Mouse (Mus musculus) embryo, embryonic 11.5 days (tissue): Measurements from ENCODE around the gene Ndst4.

Experiments
- DNase-seq: peaks from one replicate; pipeline ENCODE4 v3.0.0-alpha.2; 2012; ENCODE audit warnings: low read depth, low spot score

Gene Ndst4

DNA sequence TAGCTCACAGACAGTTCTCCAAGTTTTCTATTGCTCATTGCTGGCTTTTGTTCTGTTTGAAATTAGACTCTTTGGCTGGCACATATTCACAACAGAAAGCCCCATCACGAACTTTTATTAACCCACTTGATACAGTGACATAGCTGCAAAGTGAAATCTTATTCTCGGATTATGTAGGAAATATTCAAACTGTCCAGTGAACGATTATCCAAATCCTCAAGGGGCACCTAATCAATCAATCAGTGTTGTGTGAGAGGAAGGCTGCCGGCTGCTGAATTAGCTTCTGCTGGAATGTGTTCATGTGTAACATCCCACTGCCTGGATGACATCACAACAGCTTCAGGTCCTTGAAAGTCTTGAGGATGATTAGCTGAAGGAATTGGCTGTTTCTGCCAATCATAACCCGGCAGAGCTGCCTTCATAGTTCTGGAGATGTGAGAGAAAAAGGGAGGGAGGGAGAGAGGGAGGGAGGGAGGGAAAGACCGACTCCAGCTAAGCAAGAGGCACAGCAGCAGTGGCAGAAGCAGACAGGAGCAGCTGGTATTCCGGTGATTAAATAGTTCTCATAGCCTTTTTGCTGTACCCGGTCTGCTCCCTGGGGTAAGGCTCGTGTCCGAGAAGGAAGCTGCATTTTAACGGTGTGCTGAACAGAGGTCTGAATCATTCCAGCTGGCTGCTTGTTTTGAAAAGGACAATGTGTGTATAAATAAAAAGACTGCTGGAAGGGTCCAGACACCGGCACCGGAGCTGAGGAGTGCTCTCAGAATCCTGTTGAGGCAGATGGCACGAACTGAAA is at the start of gene Ndst4:
Gene Ndst4, plus strand, starts transcription at position 476 of the 796 bp plus-strand sequence.
- DNase-seq = peak; percentile 49

GRCm38 (mm10) chr3:125397443-125397842 is 6.4 kb upstream of the Ndst4 start:
- no peak for DNase-seq

- DNase-seq = no peak
These were observed 2.6 kb downstream of the Ndst4 start for GRCm38 (mm10) chr3:125406456-125406855.

DNA sequence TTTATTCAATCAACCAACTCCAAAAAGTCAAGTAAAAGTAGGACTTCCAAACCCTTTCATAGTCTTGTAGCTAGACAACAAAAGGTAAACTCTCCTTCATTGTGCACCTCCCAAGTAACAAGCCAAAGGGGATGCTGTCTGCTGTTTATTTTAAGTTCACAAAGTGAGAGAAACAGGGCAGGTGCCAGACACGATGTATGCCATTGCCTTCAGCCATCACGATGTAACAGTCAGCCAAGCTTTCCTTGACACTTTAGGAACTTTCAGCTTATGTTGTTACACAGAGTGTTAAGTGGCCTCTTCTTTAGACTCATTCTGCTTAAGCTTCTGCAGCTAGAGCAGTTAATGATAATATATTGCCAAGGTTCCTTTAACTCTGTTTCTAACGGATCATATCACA is 3.1 kb downstream of the Ndst4 start:
- DNase-seq = no peak

DNA sequence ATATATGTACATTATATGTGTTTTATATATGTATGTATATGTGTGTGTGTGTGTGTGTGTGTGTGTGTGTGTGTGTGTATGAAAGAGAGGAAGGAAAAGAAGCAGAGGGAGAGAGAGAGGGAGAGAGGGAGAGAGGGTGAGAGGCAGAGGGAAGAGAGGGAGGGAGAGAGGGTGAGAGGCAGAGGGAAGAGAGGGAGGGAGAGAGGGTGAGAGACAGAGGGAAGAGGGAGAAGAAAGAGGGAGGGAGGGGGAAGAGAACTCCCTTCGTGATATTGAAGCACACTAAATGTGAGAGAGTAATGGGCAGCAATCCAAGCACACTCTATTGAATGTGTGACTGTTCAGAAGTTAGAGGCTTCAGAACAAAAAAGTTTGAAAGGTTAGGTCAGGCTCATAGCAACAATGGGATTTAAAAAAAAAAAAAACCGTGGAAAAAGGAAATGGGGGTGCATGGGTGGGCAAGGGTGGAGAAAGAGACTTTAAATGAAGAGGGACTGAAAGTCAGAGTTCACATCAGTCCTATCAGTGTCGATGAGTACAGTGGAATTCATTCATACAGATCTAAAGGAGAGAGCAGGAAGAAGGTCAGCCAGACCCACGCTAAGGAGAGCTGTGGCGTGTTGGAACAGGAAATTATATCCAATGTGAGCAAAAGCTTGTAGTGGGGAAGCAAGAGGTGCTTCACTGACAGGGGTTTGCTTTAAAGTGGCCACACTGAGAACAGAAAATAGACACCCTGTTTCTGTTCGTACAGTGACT is 63.2 kb downstream of the Ndst4 start:
- no peak for DNase-seq

DNA sequence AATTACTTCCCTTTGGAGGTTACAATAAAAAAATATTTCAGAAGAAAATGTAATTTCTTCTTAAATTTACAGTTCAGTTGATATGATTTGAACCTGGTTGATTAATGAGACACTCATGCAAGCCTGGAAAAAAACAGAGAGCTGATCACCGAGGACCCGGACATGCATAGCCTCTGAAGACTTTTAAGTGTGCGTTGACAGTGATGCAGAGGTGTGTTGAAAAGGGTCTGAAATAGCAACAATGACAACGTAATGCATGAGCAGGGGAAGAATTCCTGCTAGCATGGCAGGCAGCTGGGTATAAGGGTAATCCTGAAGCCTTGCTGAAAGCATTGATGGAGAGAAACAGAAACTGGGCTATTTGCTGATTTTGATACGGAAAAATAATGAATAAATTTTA is 106.2 kb downstream of the Ndst4 start:
- no peak for DNase-seq

DNA sequence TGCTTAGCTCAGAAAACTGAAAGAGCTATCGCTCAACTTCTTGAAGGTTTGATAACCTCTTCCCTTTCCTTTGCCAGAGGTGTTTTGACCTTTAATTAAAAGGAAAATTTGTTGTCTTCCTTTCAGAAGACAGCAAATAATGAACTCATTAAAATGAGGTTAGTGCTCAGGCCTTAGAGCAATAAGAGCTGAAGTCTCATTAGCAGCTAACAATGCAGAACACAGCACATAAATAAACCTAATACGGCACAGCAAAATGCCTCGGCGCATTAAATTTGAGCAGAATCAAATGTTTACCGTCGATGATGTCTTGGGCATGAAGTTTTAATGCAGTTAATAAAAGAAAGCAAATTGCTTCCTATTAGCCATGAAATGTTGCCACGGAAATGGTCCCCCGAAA is 129.5 kb downstream of the Ndst4 start:
- no peak for DNase-seq

DNA sequence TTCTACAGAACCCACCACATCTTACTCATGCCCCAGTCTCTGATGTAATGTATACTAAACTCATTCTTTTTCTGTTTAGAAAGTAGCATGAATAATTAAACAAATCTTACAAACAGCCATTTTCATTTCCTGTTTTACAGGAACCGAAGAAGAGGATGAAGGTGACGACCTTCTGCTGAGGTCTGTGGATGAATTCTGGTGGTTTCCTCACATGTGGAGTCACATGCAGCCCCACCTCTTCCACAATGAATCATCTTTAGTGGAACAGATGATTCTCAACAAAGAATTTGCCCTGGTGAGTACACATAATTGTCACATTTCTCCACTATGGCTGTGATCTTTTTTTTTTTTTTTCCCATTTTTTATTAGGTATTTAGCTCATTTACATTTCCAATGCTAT is 166.7 kb downstream of the Ndst4 start:
- no peak for DNase-seq

DNA sequence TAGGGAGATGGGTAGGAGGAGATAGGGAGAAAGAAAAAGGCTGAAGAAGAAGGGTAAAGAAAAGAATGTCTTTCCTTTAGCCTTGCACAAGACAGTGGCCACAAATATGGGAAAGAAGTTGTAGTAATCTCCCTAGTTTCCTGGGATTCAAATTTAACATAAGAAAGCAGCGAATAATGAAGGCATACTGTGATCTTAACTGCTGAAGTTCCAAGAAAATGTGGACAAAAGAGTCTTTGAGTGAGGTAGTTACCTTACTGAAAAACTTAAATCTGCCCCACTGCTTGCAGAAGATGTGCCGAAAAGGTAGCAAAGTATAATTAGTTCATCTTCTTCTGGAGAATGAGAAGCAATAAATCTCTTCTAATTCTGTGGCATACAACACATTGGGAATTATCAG is 228.4 kb downstream of the Ndst4 start:
- no peak for DNase-seq

DNA sequence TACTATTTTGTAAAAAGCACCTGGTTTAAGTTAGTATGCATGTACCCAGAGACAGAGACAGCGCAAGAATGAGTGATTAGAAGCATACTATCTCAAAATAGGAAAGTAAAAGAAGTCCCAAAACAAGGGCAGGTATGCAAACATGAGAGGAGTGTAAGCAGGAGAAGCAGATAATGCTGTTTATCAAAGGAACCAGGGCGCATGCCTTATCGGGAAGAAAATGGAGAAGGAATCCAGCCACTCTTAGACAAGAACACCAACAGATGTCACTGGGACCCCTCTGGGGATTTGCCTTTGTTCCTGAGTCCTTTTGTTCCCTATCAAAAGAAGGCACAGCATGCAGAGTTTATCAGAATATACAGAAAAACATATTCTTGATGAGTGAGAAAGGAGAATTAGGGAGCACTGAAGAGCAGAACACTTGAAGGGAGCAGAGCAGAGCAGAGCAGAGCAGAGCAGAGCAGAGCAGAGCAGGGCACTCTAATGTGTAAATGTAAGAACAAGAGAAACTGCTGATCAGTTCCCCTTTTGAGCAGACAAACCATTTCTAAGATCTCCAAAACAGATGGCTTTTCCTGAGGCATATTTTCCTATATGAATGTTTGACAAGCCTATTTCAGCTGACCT is 251.2 kb downstream of the Ndst4 start:
- DNase-seq = no peak

GRCm38 (mm10) chr3:125660114-125660717 is 256.3 kb downstream of the Ndst4 start:
- DNase-seq = no peak

DNA sequence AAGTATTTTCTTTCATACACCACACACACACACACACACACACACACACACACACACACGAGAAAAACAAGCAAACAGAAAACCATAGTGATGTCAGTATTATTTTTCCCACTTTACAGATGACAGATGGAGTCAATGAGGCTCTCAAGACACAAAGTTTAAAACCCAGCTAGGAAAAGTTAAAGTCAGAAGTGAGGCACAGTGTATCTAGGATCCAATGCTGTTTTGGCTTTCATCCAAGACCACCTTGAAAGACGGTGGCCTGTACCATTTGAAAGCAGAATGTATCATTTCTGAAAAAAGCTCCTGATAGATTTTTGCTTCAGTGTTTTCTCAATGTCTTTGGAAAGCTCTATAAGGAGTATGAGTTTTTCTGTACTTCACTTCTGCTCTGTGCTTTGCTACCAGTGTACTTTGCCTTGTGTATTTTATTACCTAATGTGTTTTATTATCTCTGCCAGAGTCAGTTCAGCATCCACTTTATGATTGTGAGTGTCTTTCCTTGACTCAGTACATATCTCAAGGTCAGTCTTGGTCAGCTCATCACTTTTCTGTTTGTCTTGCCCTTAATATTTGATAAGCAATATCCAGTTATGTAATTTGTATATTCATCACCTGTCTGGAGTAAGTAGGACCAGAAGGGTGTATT is 257.1 kb downstream of the Ndst4 start:
- DNase-seq = no peak

GRCm38 (mm10) chr3:125673997-125674794 is 270.3 kb downstream of the Ndst4 start:
- no peak for DNase-seq

- no peak for DNase-seq
These were observed 271.5 kb downstream of the Ndst4 start for GRCm38 (mm10) chr3:125675211-125675896.

DNA sequence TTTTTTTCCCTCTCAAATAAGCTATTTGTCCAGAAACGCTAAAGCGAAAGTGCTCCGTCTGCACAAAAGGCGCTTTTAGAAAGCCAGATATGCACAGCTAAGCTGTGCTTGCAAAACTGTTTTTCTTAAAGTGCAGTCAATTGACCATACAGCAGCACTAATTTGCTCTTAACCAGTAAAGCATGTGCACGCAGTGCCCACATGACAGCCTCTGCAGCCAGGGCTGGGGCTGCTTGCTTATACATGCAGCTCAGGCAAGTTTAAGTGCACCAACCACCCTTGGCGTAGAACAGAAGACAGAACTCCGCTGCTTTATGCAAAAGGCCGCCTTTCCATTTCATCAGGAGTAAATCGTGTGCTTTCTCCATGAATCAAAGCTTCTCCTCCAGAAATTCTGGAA is 275.0 kb downstream of the Ndst4 start:
- DNase-seq = no peak

DNA sequence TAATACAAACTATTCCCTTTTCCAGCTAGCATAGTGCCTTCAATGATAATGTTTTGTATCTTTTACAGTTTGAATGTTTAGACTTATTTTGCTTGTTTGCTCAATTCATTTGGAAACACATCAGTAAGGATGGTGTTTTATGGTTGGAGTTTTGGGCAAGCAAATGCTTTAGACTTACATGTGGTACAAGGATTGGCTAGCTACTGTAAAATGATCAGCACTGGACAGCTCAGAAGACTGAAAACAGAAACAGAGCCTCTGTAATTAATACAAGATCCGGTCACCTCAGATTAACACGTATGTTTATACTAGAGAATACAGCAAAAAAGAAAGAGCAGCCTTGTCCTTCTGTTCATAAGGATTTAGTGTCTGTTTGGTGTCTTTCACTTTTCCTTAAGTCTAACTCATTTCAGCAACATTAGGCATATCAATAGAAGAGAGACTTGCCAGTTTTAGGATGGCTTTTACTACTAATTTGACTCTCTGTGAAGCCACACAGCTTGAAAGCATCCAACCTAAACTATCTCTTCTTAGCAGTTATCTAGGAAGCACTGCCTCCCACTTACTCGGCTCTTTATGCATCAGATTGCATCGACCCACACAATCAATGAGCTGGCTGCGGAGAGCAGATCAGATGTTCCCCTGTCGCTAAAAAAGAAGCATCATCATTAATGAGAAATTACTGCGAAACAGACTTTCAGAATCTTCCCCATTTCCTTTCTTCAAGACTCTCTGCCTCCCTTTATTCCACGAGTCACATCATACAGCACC is 279.8 kb downstream of the Ndst4 start:
- DNase-seq = no peak

- DNase-seq = no peak
These were observed 280.7 kb downstream of the Ndst4 start for GRCm38 (mm10) chr3:125684583-125684982.

DNA sequence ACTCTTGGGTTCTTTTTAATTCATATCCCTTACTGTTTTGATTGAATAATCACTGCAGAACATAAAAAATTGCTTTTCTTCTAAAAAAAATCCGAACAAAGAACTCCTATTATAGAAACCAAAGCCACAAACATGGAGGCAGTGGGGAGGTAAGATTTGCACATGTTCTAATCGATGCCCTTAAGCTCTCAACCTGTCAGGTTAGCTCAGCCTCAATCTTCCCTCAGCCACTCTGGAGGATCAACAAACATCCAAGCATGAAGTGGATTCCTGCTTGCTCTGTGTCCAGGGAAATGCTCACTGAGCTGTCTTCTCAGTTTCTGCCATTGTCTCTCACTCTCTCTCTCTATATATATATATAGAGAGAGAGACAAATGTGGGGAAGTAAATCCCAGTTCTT is 283.7 kb downstream of the Ndst4 start:
- no peak for DNase-seq

DNA sequence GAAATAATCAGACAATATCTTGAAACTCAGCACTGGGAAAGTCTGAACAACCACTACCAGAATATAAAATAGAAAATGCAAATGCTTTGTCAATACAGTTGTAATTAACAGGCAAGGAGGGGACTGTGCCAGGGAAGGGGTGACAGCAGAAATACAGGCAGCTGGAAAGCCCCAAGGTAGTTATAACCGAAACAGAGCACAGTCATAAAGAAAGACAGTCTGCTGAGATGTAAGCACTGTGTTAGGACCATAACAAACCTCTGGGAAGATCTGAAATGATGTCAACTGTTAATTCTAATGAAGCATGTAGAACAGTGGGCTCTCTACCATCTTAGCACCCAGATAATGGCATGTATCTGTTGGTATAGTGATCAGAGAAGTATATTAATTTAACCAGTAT is 287.1 kb downstream of the Ndst4 start:
- no peak for DNase-seq
